Mouse (Mus musculus) kidney, adult 2 months (tissue): ENCODE measurements at regions not wholly inside any gene's neighbourhood (a gene's known extent, or its start where the extent isn't known, plus 50 kb on each side); places are given as distances from the start of the nearest gene placed in this dataset.

ENCODE experiments used
- CTCF ChIP-seq: fragments of 200-500 bp; conservative IDR thresholded peaks from 2 replicates; pipeline ENCODE4 v1.5.1; 2011; ENCODE audit warnings: low read depth, mild to moderate bottlenecking, control low read depth, low read length, moderate library complexity, mixed read lengths; ENCODE audit not compliant: insufficient read depth, insufficient read length
- POLR2A ChIP-seq: fragments of 200-500 bp; IDR thresholded peaks from one replicate; pipeline ENCODE4 v1.6.1; 2011; ENCODE audit warnings: low read depth, low read length, control low read depth

- no peak for TF ChIP-seq CTCF
- TF ChIP-seq POLR2A = no peak
Measured at GRCm38 (mm10) chr4:153093129-153093528, 389.5 kb downstream of the Ajap1 start.
